Mouse (Mus musculus) liver, adult 2 months (tissue): ENCODE results near the gene Itsn1.

Source experiments
- CTCF ChIP-seq: fragments of 200-500 bp; IDR thresholded peaks from 2 replicates; pipeline ENCODE4 v1.5.1; 2011; ENCODE audit warnings: low read depth, low read length, control low read depth
- POLR2A ChIP-seq: fragments of 200-500 bp; IDR thresholded peaks from 2 replicates; pipeline ENCODE4 v1.6.1; 2011; ENCODE audit warnings: low read length, control low read depth; ENCODE audit not compliant: insufficient read depth; ENCODE audit errors: extremely low read depth

GRCm38 (mm10) chr16:91852753-91853152, 123.7 kb downstream of the Itsn1 start:
- TF ChIP-seq CTCF (no peak), POLR2A (no peak)
